Mouse (Mus musculus) natural killer cell, adult 2 months (primary cell): ENCODE measurements around the gene Nr1h4.

Experiments
- DNase-seq, 2 experiments: peaks; one replicate each; pipeline ENCODE4 v3.0.0; 2022; ENCODE audit warnings: low spot score in 2 of 2

The Nr1h4 gene

DNA sequence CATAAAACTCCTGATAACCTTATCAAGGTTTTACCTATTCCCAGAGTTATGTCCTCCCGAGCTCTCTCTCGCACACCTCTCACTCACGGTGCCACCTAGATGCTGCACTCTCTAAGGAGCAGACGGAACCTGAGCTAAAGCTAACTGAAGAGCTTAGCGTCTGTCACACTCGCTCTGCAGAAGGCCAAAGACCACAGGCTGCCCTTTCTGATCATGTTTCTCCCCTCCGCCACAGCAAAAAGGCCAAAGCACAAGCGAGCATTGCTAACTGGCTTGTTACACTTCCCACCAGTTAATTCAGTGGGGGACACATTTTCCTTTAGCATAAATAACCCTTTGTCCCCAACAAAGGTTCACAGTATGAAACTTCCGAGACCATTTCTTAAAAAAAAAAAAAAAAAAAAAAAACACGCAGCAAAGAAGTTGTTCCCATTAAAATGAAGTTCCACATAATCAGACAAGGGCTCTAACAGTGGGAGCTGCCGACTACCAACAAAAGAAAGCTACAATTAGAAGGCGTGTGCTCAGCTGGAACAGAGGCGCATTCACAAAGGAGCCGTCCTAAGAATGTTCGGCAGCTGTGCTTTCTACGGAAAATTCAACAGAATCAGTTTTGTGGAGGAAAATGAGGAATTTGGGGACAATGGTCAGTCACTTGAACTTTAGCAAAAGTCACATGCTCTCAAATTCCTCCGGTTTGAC lies 98.7 kb downstream of the Nr1h4 start:
- no peak for DNase-seq

DNA sequence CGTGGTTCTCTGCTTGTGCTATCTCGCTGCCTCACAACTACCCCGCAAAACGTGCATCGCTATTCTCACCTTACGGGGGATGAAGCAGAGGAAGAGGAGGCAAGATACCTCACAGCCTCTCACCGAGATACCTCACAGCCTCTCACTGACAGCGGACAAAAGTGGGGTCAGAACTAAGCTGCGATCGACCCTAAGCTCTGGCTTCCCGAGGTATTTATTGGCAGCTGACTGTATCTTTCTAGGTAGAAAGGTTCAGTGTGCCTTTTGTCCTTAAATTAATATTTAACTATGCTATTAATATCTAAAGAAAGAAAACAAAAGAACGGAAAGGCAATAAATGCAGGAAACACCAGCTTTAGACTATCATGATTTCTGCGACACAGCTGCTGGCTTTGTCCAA lies 100.6 kb downstream of the Nr1h4 start:
- no peak for DNase-seq

- no peak for DNase-seq
Measured at GRCm38 (mm10) chr10:89430751-89431150, 102.6 kb downstream of the Nr1h4 start.

- no peak for DNase-seq
Measured at GRCm38 (mm10) chr10:89424800-89425393, 108.5 kb downstream of the Nr1h4 start.

GRCm38 (mm10) chr10:89424217-89424616 lies 109.2 kb downstream of the Nr1h4 start:
- no peak for DNase-seq

DNA sequence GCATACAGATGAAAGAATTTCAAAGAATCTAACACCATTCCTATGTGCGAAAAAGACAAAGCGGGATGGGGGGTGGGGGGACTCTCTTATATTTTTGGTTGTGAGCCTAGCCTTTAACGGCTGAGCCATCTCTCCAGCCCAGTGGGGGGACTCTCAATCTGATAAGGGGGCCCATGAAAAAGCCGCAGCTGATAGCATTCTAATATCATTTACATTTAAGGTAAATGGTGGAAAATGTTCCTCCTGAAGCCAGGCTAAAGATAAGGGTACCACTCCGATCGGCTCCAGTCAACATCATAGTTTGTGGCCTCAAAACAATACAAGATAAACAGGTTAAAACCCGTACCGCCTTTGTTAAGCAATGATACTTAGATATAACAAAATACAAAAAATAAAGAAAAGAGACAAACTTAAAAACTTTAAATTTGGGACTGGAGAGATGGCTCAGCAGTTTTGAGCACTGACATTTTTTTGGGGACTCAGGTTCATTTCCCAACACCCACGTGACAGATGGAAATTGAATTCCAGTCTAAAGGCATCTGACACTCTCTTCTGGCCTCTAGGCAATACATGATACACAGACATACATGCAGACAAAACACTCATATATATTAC lies 110.1 kb downstream of the Nr1h4 start:
- no peak for DNase-seq

DNA sequence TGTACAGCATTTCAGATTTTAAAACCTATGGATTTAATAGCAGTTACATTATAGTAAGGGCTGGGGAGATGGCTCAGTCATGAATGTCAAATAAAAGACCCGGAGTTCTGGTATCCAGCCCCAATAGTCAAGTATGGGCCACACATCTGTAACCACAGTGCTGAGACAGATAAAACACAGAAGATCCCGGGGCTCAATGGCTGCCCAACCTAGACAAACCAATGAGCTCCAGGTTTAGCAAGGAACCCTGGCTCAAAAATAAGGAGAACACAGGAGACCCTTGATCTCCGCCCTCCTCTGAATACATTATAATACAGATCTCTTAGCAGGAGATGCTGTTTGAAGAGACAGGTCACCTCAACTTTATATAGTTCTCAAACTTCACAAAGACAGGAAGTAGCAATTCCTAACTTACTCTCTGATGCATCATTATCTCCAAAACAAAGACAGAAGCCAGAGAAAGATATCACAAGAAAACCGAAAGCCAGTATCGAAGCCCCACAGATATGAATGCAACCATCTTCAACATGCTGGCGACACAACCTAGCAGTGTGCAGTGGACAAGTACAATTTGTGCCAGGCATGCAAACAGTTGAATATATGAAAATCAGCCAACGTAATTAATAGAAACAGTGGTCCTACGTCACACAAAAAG lies 110.8 kb downstream of the Nr1h4 start:
- no peak for DNase-seq

- no peak for DNase-seq
Measured at GRCm38 (mm10) chr10:89417966-89418365, 115.4 kb downstream of the Nr1h4 start.

DNA sequence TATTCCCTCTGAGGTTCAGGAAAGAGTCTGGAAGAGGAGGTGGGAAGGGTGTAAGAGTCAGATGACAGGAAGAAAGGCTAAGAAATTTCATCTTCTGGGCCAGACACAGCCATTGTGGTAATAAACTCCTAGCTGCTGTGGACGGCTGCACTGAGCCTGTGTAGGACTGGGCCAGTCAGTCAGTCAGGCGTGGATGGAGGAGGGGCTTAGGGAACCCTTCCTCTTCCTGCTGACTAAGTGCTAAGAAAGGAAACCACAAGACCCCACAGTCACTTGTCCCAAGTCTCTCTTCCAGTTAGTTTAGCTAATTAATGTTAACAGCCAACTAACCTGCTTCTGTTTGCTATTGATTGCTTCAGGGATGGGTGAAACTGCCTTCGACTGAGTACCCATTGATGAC lies 117.9 kb downstream of the Nr1h4 start:
- peak in 1 of 2 experiments; percentile 13 for DNase-seq

GRCm38 (mm10) chr10:89407551-89407950 lies 125.8 kb downstream of the Nr1h4 start:
- DNase-seq = no peak

- no peak for DNase-seq
Measured at GRCm38 (mm10) chr10:89406733-89407484, 126.5 kb downstream of the Nr1h4 start.

- DNase-seq = no peak
Measured at GRCm38 (mm10) chr10:89404936-89405335, 128.4 kb downstream of the Nr1h4 start.
